Mouse (Mus musculus): Measurements from ENCODE around the gene Lrit3.

GRCm38 (mm10) chr3:129754650-129755604, 48.9 kb downstream of the Lrit3 start, which contains the start of gene Egf:
- no peak for TF ChIP-seq CTCF (IDR thresholded peaks at IDR 0.05; ENCODE audit: low read depth, low read length)
- TF ChIP-seq TAL1 (conservative IDR thresholded peaks at IDR 0.05; ENCODE audit: low read depth, low read length): no peak
- TF ChIP-seq GATA2 (IDR thresholded peaks at IDR 0.05; ENCODE audit: borderline replicate concordance, low read depth, low read length): no peak
- no peak for TF ChIP-seq GATA1 (IDR thresholded peaks at IDR 0.05; ENCODE audit: borderline replicate concordance, low read length)

Measured in G1E (cell line).